Mouse (Mus musculus) testis, adult 2 months (tissue): Measurements from ENCODE around the gene Ankrd54. TPM values are rescaled to one million over a fixed set of nuclear protein-coding genes. Genes with fewer than 3 reads are reported as not detected.
"Not testable (repeated sequence)": the region's sequence is repeated elsewhere in the genome, so short reads cannot be mapped to it uniquely, and the experiment has no call there.

Experiments used
- H3K27ac ChIP-seq: fragments of 200-500 bp; 2 replicates; pipeline ENCODE4 v1.5.1; 2012; ENCODE audit warnings: low read depth, low read length; ENCODE audit not compliant: control insufficient read depth, insufficient read depth
- H3K27me3 ChIP-seq: fragments of 200-500 bp; 2 replicates; pipeline ENCODE4 v1.6.1; 2012; ENCODE audit warnings: mild to moderate bottlenecking, low read length, moderate library complexity; ENCODE audit not compliant: control insufficient read depth, insufficient read depth
- H3K36me3 ChIP-seq: fragments of 200-500 bp; 2 replicates; pipeline ENCODE4 v1.6.1; 2012; ENCODE audit warnings: mild to moderate bottlenecking, low read length; ENCODE audit not compliant: control insufficient read depth, insufficient read depth
- H3K4me1 ChIP-seq: fragments of 200-500 bp; 2 replicates; pipeline ENCODE4 v1.6.1; 2012; ENCODE audit warnings: low read length; ENCODE audit not compliant: control insufficient read depth, insufficient read depth
- H3K4me3 ChIP-seq: fragments of 200-500 bp; 2 replicates; pipeline ENCODE4 v1.5.1; 2012; ENCODE audit warnings: low read depth, mild to moderate bottlenecking, low read length, moderate library complexity, mixed read lengths; ENCODE audit not compliant: control insufficient read depth
- CTCF ChIP-seq: fragments of 200-500 bp; IDR thresholded peaks from 2 replicates; pipeline ENCODE4 v1.5.1; 2012; ENCODE audit warnings: low read depth, mild to moderate bottlenecking, inconsistent platforms, low read length, moderate library complexity; ENCODE audit not compliant: control insufficient read depth, insufficient read depth, insufficient replicate concordance
- POLR2A ChIP-seq: fragments of 200-500 bp; IDR thresholded peaks from 2 replicates; pipeline ENCODE4 v1.6.1; 2012; ENCODE audit warnings: low read depth, mild to moderate bottlenecking, inconsistent platforms, low read length, moderate library complexity; ENCODE audit not compliant: control insufficient read depth
- polyA plus RNA-seq: library from polyadenylated mRNA; depleted of rRNA; stranded (reverse); fragments of >200 nt; gene quantifications from 2 replicates; pipeline ENCODE4 v1.2.3, GENCODE M21; 2012

Ankrd54 gene
- polyA plus RNA-seq, 1 experiment = 292 TPM

- Histone ChIP-seq H3K36me3 (no peaks in the 10 kb centered on the region), H3K27me3 (no peaks in the 10 kb centered on the region), H3K27ac (no peak overlapping the region), H3K4me3 (no peak overlapping the region), H3K4me1 (peaks cover 4% of the 10 kb centered on the region; the same call in 1 of the 2 replicates)
- no peak for TF ChIP-seq CTCF
- no peak for TF ChIP-seq POLR2A
Observed at GRCm38 (mm10) chr15:79018886-79019285, 43.8 kb downstream of the Ankrd54 start.

- no peak for TF ChIP-seq POLR2A
- no peak for TF ChIP-seq CTCF
- H3K4me1 ChIP-seq = no peaks in the 10 kb centered on the region
- no peaks in the 10 kb centered on the region for H3K27me3 ChIP-seq
- H3K36me3 ChIP-seq = no peaks in the 10 kb centered on the region
- no peak overlapping the region for H3K4me3 ChIP-seq
- no peak overlapping the region for H3K27ac ChIP-seq
Observed at GRCm38 (mm10) chr15:79018191-79018590, 44.5 kb downstream of the Ankrd54 start.

- TF ChIP-seq POLR2A (no peak), CTCF (no peak)
- Histone ChIP-seq H3K27me3 (no peaks in the 10 kb centered on the region), H3K27ac (no peak overlapping the region), H3K4me3 (no peak overlapping the region), H3K36me3 (no peaks in the 10 kb centered on the region), H3K4me1 (no peaks in the 10 kb centered on the region)
Observed at GRCm38 (mm10) chr15:79013382-79013781, 49.3 kb downstream of the Ankrd54 start.

GRCm38 (mm10) chr15:79011550-79011949 lies 51.1 kb downstream of the Ankrd54 start:
- Histone ChIP-seq H3K36me3 (no peaks in the 10 kb centered on the region), H3K27ac (no peak overlapping the region)
- TF ChIP-seq POLR2A (no peak), CTCF (no peak)

GRCm38 (mm10) chr15:79009734-79010133 lies 53.0 kb downstream of the Ankrd54 start:
- H3K27ac ChIP-seq = no peak overlapping the region
- H3K4me3 ChIP-seq = no peak overlapping the region
- TF ChIP-seq POLR2A (no peak), CTCF (no peak)
- no peaks in the 10 kb centered on the region for H3K36me3 ChIP-seq
- no peaks in the 10 kb centered on the region for H3K27me3 ChIP-seq
- H3K4me1 ChIP-seq = no peaks in the 10 kb centered on the region

More at GRCm38 (mm10) chr15:79011550-79011949, 51.1 kb downstream of the Ankrd54 start:
- no peaks in the 10 kb centered on the region for H3K27me3 ChIP-seq
- no peaks in the 10 kb centered on the region for H3K4me1 ChIP-seq
- no peak overlapping the region for H3K4me3 ChIP-seq

GRCm38 (mm10) chr15:79007836-79008235 lies 54.9 kb downstream of the Ankrd54 start:
- not testable (repeated sequence) for H3K27me3 ChIP-seq, H3K4me3 ChIP-seq, H3K36me3 ChIP-seq, H3K27ac ChIP-seq, H3K4me1 ChIP-seq

GRCm38 (mm10) chr15:79007059-79007458 lies 55.6 kb downstream of the Ankrd54 start:
- Histone ChIP-seq H3K4me1 (no peaks in the 10 kb centered on the region), H3K27me3 (no peaks in the 10 kb centered on the region), H3K27ac (no peak overlapping the region), H3K36me3 (no peaks in the 10 kb centered on the region), H3K4me3 (no peak overlapping the region)
- TF ChIP-seq CTCF = no peak
- TF ChIP-seq POLR2A = no peak

GRCm38 (mm10) chr15:79006638-79007037 lies 56.1 kb downstream of the Ankrd54 start:
- no peaks in the 10 kb centered on the region for H3K36me3 ChIP-seq
- H3K4me3 ChIP-seq = no peak overlapping the region
- H3K4me1 ChIP-seq = no peaks in the 10 kb centered on the region
- H3K27ac ChIP-seq = no peak overlapping the region
- TF ChIP-seq CTCF (no peak), POLR2A (no peak)
- no peaks in the 10 kb centered on the region for H3K27me3 ChIP-seq
